Mouse (Mus musculus) left cerebral cortex, postnatal 10 days (tissue): ENCODE data around the gene Klf4. TPM values are rescaled to one million over a fixed set of nuclear protein-coding genes. Genes with fewer than 3 reads are reported as not detected.

Source experiments
- DNase-seq, 2 experiments: peaks; one replicate each; pipeline ENCODE4 v3.0.0; 2021 to 2022; ENCODE audit warnings: low spot score in 2 of 2, mixed read lengths in 1 of 2; ENCODE audit errors: extremely low spot score in 1 of 2
- intact Hi-C: fragments of 180-260 bp; cut with DNase I; formaldehyde crosslinking; loops from one replicate; pipeline ENCODE4 v1.15.1; 2025
- total RNA-seq, 2 experiments: library from RNA; stranded (reverse); gene quantifications; 2 replicates each; pipeline ENCODE4 v1.2.3; 2021

Klf4 gene
- 1 to 10 TPM; 5.8 to 6.8 TPM for total RNA-seq

- intact Hi-C loops, result loop anchor here (2.0 to 5.0 kb wide), 4 partner anchors 116 to 835 kb away; no protein-coding TSS in a partner anchor
- DNase-seq, result peak; percentile 87 to 96
Measured at GRCm38 (mm10) chr4:55532407-55533195, at the start of gene Klf4. Gene Klf4, minus strand, starts transcription at chr4:55532466.

DNA sequence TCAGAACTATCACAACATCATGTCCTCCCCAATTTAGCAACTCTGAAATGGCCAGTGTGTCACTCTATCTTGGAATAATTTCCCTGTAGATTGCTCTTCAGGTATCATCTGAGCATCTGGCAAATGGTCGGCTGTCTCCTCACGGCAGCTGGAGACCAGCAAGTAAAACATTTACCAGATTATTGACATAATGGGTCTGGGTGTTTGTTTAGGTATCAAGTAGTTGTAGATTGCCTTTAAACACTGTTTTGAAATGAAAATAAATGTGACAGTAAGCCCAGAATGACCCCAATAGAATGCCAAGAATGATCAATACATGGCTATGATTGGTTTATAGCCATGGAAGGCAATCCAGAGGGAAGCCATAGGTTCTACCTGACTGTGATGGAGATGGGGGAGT, 39.2 kb upstream of the Klf4 start:
- no peak for DNase-seq
- intact Hi-C loops, result no loop called here

DNA sequence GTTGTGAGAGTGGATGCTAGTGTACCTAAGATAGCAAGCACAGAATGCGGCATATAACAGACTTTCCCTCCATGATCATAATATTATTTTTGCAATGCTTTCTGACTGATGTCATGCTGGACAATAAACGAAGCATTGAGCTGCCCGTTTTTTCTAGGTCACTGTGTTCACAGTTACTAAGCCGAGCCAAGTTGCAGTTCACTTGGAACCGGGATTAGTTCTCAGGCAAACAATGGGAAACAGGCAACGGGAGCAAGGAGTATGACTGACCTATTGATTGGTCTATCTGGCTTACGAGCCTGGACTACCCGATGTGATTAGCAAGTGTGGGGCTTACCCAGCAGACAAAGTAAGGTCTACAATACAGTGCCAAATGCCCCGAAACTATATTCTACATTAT, 35.7 kb upstream of the Klf4 start:
- no peak for DNase-seq
- intact Hi-C loops, result no loop called here

DNA sequence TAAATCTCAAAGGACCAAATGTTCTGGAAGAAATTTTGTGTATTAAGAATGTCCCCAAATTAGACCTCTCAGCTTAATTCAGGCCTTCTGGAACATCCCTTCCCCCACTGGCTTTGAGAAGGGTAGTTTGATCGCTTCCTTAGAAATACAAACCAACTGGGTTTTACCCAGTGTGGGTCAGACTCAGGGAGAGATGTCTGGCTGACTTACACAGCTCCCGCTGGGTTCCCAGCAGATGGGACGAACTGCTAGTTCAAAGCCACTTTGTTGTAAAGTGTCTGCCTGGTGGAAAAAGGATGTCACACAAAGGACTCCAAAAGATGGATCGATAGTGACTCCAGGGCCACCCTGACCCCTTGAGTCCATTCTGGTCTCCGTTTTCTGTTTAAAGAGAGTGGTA, 35.3 kb upstream of the Klf4 start:
- intact Hi-C loops, result no loop called here
- DNase-seq, result no peak

GRCm38 (mm10) chr4:55564317-55564716, 32.1 kb upstream of the Klf4 start:
- DNase-seq, result no peak
- intact Hi-C loops, result no loop called here

DNA sequence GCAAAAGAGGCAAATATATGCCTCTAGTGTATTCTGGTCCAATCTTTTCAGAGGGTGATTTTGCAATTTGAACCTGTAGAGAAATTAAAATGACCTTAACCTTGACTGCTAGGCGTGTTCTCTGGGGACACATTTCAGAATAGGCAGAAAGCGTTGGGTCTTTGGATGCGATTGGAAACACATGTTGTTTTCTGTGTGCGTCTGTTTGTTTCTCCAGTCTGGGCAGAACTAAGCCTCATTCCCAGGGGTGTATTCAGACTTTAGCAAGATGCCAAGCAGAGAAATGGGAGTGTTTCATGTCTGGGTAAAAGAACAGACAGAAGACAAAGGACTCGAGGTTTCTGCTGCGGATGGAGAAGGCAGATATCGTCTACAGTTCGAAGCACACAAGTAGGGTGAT, 30.8 kb upstream of the Klf4 start:
- intact Hi-C loops, result no loop called here
- DNase-seq, result no peak

- no peak for DNase-seq
Measured at GRCm38 (mm10) chr4:55562062-55562461, 29.8 kb upstream of the Klf4 start.

GRCm38 (mm10) chr4:55546869-55547268, 14.6 kb upstream of the Klf4 start:
- intact Hi-C loops, result no loop called here

More at GRCm38 (mm10) chr4:55562062-55562461, 29.8 kb upstream of the Klf4 start:
- intact Hi-C loops, result no loop called here

DNA sequence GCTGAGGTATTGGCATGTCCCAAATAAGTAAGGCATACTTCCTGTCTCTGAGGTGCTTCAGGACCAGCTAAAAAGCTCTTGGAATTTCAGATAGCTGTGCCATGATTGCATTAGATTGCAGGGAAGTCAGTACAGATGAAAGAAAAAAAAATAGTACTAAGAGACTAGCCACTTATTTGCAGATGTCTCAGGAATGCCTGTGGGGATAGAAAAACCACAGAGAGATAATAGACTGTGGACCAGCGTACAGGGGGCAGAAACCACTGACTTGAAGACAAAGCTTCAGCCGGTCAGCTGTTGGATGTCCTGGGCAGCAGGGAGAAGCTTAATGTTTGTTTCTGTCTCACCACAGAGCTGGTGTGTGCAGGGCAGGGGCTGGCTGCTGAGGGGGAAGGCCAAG, 10.5 kb upstream of the Klf4 start:
- DNase-seq, result no peak
- intact Hi-C loops, result no loop called here

More at GRCm38 (mm10) chr4:55546869-55547268, 14.6 kb upstream of the Klf4 start:
- DNase-seq, result no peak

- intact Hi-C loops, result no loop called here
- DNase-seq, result no peak
Measured at GRCm38 (mm10) chr4:55541654-55542053, 9.4 kb upstream of the Klf4 start.

DNA sequence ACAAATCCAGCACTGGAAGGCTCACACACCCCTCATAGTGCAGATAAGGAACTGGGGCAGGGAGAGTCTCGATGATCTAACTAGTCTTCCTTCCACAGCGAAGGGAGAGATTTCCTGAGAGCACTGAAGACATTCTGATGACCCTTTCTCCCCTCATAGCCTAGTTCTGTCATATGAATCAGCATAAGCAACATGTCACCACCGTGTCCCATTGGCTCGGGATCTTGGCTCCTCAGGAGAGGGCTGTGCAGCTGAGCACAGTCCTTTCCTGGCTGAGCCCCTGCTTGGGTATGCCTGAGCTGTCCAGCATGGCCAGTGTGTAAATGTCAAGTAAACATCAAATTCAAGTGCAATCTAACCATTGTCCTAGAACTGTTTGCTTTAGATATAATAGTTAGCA, 9.0 kb upstream of the Klf4 start:
- DNase-seq, result no peak
- intact Hi-C loops, result no loop called here

GRCm38 (mm10) chr4:55535012-55535411, 2.7 kb upstream of the Klf4 start:
- intact Hi-C loops, result no loop called here
- no peak for DNase-seq

GRCm38 (mm10) chr4:55534510-55534909, 2.2 kb upstream of the Klf4 start:
- DNase-seq, result no peak
- intact Hi-C loops, result loop anchor here (5.0 kb wide), 3 partner anchors 278 to 833 kb away; no protein-coding TSS in a partner anchor

DNA sequence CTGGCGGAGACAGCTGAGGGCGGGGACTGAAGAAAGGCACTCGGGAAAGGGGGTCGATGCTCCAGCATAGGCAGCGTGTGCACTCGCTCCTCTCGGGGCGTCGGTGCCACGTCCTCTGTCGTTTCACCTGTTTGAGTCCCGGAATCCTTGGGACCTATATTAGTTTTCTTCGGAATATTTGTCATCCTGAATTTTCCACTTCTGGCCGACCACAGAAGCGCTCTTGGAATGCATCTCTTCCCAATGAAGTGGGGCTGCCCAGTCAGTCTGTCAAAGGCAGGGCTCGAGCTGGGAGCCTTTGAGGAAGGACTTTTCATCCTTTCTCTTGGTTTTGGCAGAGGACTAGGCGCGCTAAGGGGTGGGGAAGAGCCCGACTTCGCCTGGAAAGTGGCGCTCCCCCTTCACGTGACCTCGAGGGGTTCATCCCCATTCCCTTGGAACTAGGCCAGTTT, 1.6 kb upstream of the Klf4 start:
- intact Hi-C loops, result loop anchor here (2.0 to 5.0 kb wide), 4 partner anchors 115 to 833 kb away; no protein-coding TSS in a partner anchor
- peak in 1 of 2 experiments; percentile 53 for DNase-seq

DNA sequence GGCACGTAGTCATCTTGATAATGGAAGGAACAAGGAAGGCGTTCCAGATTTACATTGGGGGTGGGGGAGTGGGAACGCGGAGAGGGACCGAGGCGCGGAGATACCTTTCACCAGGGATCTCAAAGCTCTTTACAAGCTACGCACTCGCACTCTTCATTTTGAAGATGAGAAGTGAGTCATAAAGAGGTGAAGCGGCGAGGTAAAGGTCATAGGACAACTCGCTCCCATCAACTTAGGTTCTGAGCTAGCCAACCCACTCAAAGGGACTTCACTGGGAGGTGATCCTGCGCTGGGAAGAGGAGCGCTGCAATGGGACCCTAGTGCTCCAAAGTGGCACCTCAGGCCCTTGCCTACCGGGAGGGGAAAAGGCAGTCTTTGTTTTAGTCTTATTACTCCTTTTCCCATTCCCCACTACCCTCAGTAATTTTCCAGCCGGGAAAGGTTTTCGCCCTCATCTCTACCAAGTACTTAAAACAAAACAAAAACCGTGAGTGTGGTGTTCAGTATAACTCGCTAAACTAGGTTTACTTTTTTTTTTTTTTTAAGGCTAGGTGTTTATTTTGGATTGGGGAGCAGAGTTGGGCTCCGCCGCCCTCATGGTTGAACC, 1.0 kb upstream of the Klf4 start:
- peak in 1 of 2 experiments; percentile 30 for DNase-seq
- intact Hi-C loops, result loop anchor here (2.0 to 5.0 kb wide), 4 partner anchors 116 to 834 kb away; no protein-coding TSS in a partner anchor

DNA sequence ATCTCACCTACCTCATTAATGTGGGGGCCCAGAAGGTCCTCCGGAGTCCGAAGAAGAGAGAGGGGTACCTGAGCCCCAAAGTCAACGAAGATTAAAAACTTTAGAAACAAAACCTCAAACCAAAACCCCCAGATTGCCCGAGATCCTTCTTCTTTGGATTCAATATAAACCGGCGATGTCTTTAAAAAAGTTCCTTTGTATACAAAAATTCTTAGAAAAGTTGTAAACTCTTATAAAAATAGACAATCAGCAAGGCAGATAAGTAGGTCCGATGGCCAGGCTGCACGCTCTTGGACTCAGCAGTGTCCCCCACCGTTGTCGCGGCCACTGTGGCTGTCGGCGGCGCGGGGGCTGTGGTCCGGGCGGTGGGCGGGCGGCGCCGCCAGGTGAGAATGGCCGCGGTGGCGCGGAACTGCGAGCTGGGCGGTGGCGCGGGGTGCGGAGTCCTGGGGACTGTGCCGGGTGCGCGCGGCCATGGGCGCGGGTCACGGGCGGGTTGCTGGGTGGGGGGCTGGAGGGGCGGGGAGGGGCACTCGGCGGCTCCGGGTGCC, 335 bp downstream of the Klf4 start:
- intact Hi-C loops, result loop anchor here (2.0 to 5.0 kb wide), 5 partner anchors 117 to 961 kb away; no protein-coding TSS in a partner anchor
- DNase-seq, result no peak

GRCm38 (mm10) chr4:55531096-55531855, 990 bp downstream of the Klf4 start:
- intact Hi-C loops, result loop anchor here (2.0 to 5.0 kb wide), 4 partner anchors 281 to 962 kb away; no protein-coding TSS in a partner anchor
- peak in 1 of 2 experiments; percentile 64 for DNase-seq

DNA sequence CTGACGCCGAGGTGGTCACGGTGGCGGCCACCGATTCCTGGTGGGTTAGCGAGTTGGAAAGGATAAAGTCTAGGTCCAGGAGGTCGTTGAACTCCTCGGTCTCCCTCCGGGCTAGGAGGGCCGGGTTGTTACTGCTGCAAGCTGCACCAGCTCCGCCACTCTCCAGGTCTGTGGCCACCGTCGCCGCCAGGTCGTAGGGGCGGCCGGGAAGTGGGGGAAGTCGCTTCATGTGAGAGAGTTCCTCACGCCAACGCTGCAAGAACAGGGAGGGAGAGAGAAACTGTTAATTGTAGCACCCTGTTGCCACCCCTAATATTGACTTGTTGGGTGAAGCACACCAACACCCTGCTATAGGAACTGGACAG, 1.6 kb downstream of the Klf4 start:
- DNase-seq, result no peak
- intact Hi-C loops, result loop anchor here (2.0 to 5.0 kb wide), 4 partner anchors 282 to 962 kb away; no protein-coding TSS in a partner anchor

DNA sequence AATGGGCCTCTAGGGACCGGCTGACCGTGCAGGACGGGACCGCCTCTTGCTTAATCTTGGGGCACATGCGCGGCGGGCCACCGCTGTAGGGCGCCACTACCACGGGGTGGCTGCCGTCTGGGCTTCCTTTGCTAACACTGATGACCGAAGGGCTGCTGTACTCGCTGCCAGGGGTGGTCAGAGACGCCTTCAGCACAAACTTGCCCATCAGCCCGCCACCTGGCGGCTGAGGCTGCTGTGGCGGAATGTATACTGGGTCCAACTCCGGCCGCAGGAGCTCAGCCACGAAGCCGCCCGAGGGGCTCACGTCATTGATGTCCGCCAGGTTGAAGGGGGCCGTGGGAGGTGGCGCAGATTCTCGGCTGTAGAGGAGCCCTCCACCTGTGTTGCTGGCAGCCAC, 2.0 kb downstream of the Klf4 start:
- intact Hi-C loops, result loop anchor here (2.0 to 5.0 kb wide), 4 partner anchors 282 to 963 kb away; no protein-coding TSS in a partner anchor
- DNase-seq, result peak; percentile 57 to 87
